Mouse (Mus musculus) ovary, adult 18-20 months (tissue): Measurements from ENCODE around the gene 7530416G11Rik.

Source experiments
- DNase-seq: peaks from one replicate; pipeline ENCODE4 v3.0.0; 2022; ENCODE audit warnings: low spot score, mixed read lengths

Gene 7530416G11Rik

GRCm38 (mm10) chr15:85479919-85480318 lies 23.1 kb downstream of the 7530416G11Rik start:
- DNase-seq, result no peak

GRCm38 (mm10) chr15:85479365-85479764 lies 23.7 kb downstream of the 7530416G11Rik start:
- DNase-seq, result no peak

DNA sequence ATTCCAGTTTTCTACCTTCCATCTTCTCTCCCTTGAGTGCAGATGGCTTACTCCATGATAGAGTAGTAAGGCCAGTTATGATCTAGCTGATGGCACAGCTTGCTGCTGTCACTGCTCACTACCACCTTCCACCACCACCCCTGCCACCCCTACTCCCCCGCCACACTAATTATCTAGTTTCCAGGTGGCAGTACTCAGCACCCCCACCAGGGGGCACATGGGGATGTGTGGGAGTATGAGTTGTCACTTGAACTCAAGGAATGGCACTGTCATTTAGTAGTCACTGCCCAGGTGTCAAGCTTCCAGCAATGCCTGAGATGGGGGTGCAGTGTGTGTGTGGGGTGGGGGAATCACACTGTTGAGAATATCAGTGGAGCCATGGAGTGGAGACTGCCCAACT lies 25.4 kb downstream of the 7530416G11Rik start:
- no peak for DNase-seq

DNA sequence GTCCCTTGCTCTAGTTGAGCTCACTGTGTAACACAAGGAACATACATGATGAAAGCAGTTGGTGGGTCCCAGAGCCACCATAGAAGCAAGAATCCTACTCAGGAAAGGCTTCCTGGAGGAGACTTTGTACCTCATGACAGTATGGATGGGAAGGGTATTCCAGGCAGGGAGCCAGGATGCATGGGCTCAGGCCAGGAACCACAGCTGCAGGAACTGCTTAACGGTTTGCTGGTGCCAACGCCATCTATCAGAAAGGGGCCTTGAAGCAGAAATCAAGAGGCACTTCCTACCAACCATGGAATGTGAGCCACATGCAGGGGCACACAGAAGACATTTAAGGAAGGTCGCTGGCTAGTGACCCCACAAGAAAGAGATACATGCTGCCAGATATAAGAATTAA lies 28.3 kb downstream of the 7530416G11Rik start:
- no peak for DNase-seq

- DNase-seq, result no peak
Observed at GRCm38 (mm10) chr15:85469401-85469800, 33.6 kb downstream of the 7530416G11Rik start.

- no peak for DNase-seq
Observed at GRCm38 (mm10) chr15:85466456-85467067, 36.5 kb downstream of the 7530416G11Rik start.

DNA sequence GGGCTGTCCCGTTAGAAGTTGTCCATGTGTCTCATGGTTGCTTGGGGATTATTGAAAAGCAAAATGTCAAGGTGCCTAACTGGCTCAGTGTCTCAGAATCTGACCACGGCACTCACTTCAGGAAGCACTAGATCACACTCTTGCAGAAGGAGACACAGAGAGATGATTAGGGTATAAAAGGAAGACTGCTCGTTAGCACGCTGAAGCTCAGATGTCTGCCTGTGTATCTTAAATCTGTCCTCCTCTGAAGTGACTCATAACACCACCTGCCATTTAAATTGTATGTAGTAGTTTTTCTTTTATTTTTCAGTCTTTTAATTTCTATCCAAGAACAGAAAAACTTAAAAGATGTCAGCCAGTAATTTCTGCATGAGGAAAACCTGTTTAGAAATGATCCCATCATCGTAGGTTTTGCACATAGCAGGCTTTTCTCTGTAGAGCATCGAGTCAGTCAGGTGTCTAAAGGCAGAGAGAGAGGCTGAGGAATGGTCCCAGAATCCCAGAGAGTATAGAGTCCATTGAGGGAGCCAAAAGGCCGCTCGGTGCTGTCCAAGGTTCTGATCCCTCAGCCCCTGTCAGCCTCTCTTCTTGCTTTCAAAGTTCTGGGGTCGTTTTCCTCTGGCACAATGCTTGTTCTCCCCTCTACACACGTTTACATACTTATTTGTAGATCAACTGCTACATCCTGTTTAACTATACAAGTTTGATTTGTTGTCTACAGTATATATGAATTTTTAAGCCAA lies 38.0 kb downstream of the 7530416G11Rik start:
- no peak for DNase-seq

GRCm38 (mm10) chr15:85464190-85464589 lies 38.8 kb downstream of the 7530416G11Rik start:
- DNase-seq, result no peak

DNA sequence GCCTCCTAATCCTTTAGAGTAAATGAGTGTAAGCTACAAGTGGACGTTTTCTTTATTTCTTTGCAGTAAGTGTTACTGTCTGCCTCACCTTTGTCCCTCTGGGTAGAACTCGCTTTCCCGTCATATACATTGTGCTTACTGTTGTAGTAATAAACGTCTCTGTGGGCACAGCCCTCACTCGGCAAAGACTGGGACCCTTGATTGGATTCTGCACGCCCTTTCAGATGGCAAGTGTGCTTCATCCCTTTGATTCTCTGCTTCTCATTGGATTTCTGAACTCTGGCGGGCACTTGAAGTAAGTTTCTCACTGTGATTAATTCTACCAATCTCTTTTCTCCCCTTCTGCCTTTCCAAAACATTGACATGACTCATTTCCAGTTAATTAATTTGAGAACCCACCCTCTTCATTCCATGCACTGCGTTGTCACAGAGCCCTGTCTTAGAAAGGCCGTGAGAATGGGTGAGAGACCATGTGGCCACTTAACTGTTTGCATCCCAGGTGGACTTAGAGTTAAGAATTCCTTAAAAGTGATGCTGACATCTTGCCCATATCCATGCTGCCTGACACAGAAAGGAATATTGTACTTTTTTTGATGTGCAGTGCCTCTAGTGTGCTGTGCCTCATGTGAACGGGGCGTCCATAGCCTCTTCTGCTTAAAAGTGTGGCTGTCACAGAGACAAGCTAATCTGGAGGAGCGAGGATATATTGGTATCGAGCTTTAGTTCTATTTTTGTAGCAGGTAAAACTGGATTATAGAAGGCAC lies 39.8 kb downstream of the 7530416G11Rik start:
- no peak for DNase-seq

GRCm38 (mm10) chr15:85462138-85462537 lies 40.9 kb downstream of the 7530416G11Rik start:
- no peak for DNase-seq

- DNase-seq, result no peak
Observed at GRCm38 (mm10) chr15:85461541-85461940, 41.5 kb downstream of the 7530416G11Rik start.

GRCm38 (mm10) chr15:85458631-85459082 lies 44.4 kb downstream of the 7530416G11Rik start:
- no peak for DNase-seq

GRCm38 (mm10) chr15:85457838-85458237 lies 45.2 kb downstream of the 7530416G11Rik start:
- DNase-seq, result no peak

DNA sequence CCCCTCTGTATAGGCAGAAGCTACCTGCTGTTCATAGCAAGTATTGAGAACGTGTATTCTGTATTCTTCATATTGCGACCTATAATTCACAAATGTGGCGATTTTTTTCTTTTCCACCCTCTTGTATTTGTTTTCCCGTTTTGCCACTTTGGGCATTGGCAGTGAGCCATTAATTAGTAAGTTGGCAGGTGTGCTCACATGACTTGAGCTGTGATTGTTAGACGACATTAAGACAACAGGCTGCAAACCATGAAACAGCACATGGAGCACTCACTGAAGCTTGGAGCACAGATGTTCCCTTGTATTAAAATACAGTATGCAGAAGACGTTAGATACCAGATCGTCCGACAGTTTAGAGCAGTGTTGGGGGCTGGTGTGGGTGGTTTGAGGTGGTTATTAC lies 46.1 kb downstream of the 7530416G11Rik start:
- DNase-seq, result no peak

GRCm38 (mm10) chr15:85446652-85447051 lies 56.4 kb downstream of the 7530416G11Rik start:
- DNase-seq, result no peak
